Mouse (Mus musculus) heart, adult 9 months (tissue): ENCODE results near the gene Pde10a.

Experiments
- DNase-seq, 2 experiments: peaks; one replicate each; pipeline ENCODE4 v3.0.0; 2022; ENCODE audit warnings: low spot score in 2 of 2

Gene Pde10a

DNA sequence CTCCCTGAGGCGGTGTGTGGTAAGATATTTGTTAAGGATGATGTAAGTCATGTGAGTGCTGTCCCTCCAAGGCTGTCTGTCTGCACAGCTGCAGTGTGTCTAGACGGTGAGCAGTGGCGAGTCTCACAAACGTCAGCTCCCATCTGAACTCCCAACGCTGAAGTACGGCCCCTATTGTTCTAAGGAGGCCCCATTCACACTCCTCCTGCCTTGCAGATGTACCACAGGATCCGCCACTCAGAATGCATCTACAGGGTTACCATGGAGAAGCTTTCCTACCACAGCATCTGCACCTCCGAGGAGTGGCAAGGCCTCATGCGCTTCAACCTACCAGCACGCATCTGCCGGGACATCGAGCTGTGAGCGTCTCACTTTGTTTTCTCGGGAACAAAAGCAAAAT lies 436.5 kb downstream of the Pde10a start:
- no peak for DNase-seq

DNA sequence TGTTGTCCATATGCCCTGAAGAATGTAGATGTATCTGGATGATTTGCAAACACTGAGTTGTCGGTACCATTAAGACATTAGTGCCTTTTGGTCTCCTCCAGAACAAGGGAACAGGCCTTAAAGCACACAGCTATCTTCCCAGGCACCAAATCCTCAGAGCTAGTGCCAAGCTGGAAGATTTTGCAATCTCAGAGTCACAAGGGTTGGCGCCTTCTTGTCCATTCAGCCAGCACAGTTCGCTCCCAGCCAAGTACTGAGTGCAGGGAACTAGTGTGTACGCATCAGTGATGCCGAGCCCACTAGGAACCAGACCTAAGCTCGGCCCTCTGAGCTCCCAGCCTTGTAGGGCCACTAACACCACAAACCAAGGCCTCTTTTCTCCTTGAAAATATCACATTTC lies 440.0 kb downstream of the Pde10a start:
- DNase-seq: no peak

DNA sequence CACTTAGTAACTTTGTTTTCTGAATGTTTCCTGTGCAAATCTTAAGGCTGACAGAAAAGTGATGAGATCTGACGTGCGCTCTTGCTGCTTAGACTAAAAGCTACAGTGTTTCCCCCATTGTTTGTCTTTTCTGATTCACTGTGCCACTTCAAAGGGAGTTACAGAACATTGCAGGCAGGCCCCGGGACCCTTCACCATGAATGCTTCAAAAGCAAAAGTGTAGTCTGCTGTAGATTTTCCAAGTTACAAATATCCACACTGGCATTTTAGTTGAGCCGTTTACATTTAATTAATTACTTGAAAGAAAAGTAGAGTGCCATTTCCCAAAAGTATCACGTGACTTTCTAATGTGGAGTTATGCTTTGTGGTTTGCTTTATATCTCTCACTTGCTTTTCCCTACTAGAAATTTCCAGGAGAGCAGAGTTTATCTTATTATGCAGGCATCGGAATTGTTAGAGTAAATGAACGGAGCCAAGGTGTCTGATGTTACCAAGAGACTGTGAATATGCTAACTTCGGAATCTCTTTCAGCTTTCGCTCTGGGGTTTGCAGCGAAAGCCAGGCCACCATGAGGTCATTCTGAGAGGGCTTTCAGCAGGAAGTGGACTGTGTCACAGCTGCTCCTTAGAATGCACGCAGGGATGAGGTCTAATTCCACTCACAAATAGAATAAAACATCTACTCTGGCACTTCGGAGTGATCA lies 447.1 kb downstream of the Pde10a start:
- DNase-seq: no peak

DNA sequence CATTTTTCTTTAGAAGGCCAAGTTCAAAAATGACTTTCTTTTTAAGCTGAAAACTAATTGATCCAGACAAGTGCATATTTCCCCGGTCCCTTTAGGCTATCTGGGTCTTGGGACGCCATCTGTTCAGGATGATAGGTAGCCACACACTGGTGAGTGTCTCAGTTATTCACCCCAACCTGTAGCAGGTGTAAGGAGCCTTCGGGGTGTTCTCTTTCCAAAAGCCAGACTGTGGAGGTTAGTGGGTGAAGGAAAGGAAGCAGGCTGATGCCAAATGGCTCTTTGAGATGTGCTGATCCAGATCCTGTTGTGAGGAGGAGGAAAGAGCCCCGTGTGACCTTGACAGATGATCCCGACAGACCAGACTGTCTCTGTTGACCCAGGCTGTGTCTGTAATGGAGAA lies 448.2 kb downstream of the Pde10a start:
- no peak for DNase-seq

DNA sequence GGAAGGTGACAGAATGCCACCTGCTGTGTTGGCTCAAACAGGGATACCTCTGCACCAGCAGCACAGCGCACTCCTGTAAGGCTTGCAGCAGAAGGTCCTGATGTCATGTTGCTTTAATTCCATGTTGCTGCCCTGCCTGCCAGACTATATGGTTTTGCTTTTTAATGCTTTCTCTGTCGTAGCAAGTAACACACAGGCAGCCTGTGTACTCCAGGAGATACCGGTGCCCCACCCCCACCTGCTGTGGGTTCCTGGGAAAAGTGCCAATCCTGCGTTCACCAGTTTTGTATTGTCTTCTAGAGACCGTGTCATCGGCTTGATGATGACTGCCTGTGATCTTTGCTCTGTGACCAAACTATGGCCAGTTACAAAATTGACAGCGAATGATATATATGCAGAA lies 449.3 kb downstream of the Pde10a start:
- no peak for DNase-seq

DNA sequence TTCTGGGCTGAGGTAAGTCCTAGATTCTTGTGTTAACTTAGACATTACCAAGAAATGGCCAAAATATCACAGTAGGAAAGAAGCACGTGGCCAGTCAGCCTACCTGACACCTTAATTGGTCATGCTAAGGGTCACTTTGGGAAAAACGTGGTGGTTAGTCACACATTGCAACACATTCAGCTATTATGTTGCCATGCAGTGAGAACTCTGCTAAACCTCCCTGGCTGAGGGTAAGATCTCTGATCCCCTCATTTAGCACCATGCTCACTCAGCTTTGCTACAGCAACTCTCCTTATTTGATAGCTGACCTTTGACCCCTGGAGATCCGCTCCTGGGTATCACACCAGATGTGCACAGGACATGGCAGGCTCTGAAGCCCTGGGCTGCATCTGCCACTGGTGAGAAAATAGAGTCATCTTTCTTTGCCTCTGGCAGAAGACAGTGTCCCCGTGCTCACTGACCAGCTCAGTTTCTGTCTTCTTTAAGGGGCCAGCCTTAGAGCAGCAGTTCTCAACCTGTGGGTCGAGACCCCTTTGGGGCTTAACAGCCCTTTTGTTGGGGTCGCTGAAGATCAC lies 449.7 kb downstream of the Pde10a start:
- no peak for DNase-seq

DNA sequence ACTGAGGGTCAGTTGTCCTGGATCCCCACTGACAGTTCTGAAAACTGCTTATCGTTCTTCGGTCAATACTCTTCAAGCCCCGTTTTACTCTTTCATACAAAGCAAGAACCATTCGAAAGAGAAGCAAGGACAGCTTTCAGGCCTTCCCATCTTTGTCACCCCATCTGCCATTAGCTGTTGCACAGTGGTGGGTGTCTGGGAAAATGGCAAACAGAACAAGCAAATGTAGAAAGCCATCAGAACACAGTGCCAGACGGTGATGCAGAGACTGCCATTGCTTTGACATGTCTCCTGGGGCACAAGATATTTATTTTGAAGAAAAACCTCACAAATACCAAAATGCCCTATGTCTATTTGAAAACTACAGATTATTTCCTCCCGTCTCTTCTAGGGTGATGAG lies 451.6 kb downstream of the Pde10a start:
- DNase-seq: no peak

DNA sequence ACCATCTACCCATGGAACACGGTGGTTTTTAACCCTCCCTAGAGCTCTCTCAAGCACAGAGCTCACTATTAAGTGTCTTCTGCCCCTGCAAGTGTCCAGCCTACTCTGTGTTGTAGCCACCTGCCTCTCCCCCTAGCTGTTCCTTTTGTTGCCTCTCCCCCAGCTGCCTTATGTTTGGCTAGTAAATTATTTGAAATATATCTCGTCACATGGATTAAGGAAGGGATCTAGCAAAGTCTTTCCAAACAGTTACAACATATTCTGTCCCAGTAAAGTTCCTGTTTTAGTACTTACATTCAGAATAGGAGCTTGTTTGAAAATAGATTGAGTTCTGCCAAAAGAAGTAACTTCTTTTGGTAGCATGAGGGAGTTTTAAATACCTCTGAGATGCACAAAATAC lies 452.1 kb downstream of the Pde10a start:
- no peak for DNase-seq

DNA sequence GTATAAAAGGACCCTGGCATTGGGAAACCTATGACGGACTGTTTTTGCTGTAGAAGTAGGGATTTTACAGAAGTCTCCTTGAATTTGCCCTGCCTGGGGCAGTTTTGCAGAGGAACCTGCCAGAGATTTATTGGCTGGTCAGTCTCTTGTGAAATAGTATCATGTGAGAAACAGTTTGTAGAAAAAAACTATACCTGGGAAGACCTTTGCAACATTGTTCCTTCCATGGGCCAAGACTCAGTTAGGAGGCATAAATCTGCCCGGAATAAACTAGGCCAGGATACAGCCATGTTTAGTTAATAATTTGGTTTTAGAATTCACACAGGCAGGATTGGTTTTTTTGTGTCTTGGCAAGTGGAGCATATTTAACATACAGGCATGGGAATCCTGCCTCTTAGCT lies 458.4 kb downstream of the Pde10a start:
- no peak for DNase-seq

DNA sequence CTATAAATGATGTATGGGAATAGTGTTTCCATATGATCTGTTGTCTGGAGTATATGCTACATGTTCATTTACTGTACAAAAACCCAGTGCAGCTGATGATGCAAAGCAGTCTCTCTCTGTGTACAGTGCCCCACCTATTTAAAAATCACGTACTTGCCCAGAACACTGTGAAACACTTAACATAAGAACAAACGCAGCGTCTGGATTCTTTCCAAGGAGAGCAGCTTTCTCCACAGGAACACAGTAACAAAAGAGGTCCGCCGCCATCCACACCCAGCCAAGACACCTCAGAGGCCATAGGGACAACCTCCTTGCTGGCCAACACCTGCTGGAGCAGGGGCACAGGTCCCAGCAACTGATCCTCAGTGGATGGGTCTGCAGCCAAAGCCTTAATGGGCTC lies 460.5 kb downstream of the Pde10a start:
- DNase-seq: no peak

DNA sequence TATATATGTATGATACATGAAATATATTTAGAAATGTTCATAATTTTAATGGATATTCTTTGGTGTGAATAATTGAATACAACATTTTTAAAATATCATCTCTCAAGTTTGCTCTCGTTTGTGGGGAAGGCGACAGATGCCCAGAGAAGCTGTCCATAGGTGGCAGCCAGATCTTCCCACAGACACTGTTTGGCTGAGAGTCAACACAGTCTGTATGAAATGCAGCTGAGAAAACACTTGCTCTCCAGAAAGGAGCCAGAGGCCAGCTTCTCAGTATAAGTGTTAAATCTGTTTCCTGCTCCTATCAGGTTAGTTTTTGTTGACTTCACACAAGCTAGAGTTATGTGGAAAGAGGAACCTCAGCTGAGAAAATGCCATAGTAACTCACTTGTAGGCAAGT lies 461.4 kb downstream of the Pde10a start:
- DNase-seq: no peak

DNA sequence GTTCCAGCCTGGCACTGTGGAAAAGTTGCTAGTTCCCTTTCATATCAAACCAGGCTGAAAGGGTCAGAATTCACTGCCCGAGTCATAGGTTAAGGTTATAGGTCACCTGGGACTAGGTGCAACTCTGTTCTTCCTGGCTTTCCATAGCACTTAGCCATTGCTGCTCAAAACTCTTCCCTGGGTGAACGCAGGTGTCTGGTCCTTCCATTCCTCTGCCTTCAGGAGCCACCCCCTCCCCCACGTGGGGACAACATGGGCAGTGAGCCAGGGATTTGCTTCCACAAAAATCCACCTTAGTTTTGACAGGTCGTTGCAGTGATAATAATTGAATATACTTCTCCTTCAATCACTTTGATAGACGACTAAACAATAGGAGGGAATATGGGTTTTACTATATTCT lies 462.2 kb downstream of the Pde10a start:
- DNase-seq: no peak

DNA sequence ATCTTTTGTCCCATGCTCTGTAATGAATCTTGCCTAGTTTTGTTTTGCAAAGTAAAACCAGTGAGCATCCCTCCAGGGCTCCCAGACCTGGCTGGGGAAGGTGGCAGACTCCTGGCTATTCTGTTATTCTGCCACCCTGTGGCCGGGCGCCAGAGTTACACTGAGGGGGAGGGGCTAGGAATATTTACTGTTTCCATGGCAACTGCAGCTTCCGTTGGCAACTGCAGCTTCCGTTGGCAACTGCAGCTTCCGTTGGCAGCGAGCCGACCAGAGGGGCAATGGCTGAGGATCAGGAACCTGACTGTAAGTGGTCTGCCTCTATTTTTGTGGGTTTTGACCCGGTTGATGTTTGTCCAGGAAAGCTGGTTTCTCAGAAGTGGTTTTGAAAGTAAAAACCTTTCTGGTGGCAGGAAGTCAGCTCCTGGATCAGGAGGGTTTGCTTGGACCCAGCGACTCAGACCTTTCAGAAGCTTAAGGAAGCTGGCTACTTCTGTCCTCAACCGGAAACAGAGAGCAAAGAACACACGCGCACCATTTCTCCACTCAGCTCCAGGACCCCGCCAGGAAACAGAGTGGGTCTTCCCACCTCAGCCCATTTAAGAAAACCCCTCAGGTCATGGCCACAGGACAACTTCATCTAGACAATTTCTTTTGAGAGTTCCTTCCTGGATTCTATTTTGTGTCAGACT lies 463.1 kb downstream of the Pde10a start, which contains the start of gene 1700010I14Rik:
Gene 1700010I14Rik, plus strand, starts transcription at position 215 of the 689 bp plus-strand sequence.
- DNase-seq: peak; percentile 73 to 75

DNA sequence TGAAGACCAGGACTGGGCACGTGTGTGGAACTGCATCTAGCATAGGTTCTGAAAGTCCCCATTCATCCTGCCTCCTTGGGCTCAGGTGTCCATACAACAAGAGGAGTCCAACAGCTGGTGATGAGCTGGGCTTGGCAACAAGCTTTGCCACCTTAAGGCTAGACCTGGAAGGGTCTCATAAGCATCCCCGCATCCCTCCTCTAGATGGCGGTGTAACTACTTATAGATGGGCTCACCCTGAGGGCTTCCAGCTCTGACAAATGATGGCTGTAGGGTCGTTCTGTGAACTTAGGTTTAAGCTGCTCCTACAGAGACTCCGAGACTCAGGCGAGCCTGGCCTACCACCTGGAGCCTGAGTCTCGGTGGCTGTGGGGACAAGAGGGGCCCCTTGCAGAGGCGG lies 466.0 kb downstream of the Pde10a start:
- DNase-seq: no peak

DNA sequence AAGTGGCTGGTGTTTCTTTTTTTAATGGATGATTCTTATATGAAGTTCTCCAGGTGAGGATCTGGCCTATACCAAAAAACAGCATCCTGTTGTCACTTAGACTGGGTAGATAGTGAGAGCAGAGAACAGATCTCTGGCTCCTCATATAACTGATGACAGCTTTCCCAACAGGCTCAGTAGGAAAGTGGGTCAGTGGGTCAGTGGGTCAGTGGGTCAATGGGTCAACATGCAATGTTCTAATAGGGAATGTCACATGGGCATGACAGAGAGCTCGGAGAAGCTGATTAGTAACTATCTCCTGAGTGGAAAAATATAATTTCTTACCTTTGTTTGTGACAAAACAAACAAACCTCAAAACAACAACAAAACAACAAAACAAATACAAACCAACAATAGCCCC lies 470.2 kb downstream of the Pde10a start:
- DNase-seq: no peak

DNA sequence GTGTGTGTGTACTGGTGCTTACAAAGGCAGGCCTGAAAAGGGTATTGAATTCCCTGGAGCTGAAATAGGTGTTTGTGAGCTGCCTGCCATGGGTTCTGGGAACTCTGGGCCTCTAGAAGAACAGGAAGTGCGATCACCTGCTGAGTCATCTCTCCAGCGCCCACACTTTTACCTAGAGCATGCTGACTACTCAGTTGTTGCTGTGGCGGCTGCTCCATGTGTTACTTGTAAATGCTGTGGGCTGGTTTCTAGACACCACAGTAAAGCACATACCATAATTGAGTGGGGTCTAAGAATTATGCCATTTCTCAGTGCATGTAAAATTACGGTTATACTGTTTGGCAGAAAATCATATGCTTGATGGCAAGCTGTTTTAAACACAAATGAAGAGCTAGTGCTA lies 477.3 kb downstream of the Pde10a start:
- no peak for DNase-seq

DNA sequence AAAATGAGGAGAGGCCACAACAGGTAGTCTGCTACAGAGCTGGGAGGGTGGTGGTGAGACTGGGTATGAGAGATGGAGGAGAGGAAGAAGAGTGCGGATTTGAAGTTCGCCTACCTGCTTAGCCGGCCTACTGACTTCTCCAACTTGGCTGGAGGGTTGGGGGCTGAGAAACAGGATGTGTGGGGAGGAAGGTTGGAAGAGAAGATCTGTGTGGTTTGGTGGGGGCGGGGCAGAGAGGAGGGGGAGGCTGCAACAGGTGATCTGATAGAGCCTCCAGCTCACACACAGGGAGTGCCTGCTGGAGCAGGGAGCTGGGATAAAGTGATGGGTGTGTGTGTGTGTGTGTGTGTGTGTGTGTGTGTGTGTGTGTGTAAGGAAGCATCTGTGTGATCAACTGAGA lies 479.3 kb downstream of the Pde10a start:
- DNase-seq: no peak

DNA sequence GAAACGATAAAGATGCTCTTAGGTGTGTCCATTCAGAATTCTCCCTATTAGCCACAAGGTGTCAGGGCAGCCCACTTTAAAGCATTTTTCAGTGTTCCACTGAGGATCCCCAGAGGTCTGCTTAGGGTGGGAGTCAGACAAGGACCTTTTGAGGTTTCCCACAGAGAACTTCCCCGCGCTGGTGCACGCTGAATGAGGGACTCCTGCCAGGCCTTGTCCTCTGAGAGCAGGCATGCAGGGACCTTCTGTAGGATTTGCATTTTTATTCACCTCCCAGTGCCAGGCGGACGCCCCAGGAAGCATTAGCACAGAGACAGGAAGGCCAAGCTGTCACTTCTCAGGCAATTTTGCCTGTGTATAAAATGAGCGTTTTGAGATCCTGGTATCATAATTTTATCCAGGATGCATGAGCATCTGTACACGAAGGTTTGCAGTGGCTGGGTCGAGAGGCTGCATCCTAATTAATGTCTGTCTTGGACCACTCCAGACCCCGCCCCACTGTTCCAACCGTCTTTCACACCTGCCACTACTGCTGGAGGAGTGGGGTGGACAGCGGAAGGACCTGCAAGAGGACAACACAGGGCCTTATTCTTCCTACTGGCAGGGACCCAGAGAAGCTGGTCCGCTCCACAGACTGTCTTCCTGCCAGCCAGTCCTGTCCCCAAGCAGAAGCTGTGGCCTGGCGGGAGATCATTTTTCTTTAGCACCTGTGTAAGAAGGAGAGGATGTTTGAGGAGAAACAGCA lies 498.2 kb downstream of the Pde10a start:
- DNase-seq: no peak

DNA sequence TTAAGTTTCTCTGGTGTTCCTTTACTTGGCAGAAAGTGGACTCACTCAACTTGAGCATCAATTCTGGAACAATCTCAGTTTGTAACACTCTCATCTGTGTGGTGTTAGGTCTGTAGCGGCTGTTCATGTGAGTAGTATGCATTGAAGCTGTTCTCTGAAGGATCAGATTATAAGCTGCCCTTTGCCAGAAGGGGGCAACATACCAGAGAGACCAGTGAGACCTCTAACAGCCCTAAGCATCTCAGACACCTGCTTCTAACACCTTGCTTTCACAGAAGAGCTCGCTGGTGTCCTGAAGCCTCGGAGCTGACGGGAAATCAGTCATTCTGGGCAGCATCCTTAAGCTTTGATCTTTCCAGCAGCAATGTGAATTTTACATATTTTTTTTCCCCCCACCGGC lies 505.0 kb downstream of the Pde10a start:
- DNase-seq: no peak

DNA sequence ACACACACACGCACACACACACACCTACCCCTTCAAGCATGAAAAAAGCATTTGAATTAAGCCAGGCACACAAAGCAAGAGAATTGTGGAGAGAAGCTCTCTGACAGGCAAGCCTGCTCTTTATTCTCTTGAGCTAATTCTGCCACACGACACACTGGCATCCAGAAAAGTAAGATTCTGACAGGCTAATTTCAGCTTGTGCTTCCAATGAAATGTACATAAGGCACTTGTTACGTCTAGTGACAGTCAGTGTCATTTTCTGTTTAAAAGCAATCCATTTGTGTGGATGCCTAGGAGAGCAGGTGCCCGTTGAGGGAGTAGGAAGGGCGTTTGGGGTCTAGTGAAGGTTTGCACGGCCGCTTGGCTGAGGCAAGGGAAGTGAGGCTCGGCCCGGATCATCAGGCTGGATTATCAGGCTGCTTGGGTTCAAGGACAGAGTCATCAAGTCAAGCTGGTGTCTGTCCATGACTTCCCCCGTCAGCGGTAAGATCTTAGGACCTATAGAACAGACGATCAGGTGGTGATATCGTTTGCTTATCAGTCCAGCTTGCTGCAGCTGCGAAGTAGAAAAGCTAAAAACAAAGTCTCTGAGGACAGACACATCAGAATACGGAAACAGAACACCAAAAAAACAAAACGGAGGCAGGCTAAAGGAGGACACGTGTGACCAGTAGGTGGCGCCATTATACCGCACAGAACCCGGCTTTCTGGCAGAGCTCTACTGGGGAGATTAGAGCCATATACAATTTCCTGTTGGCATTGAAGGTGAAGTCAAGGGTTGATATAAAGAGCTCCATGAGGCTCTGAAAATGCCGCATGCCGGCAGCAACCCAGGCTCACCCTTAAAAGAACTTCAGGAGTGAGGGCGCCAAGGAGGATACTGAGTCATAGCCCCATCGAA lies 506.3 kb downstream of the Pde10a start:
- peak; percentile 56 to 77 for DNase-seq

DNA sequence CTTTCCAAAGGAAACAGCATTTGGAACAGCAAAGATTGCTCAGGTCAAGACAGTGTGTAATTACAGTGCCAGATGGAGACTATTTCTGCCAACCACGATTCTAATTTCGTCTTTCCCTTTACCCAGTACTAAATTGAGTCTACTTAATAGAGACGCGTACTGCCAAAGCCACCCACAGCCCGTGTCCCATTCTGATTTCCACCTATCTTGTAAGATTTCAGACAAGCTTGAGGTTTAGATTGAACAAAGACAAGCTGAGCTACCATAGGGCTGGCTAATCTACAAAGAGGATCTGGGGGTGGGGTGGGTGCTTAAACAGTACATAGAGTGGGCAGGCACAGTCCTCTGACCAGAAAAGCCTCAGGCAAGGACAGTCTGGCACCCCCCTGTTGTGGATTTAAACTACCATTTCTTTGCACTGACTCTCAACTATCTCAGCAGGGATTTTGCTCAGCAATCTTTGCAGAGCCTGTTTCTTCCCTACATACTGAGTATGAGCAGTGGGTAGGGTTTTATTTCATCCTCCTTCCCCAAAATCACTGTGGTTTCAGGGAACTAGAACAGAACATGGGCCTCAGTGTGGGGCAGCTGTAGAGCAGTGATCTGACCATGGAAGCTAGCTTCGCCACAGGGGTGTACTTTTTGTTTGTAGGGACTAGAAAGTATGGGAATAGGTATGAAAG lies 507.3 kb downstream of the Pde10a start:
- DNase-seq: peak; percentile 15 to 41
